Mouse (Mus musculus) heart, postnatal 36 days (tissue): ENCODE measurements around the gene Spock1. TPM values are rescaled to one million over a fixed set of nuclear protein-coding genes. Genes with fewer than 3 reads are reported as not detected.

Experiments
- DNase-seq, 2 experiments: peaks; one replicate each; pipeline ENCODE4 v3.0.0; 2021 to 2022
- intact Hi-C: fragments of 180-260 bp; cut with DNase I; formaldehyde crosslinking; loops from one replicate; pipeline ENCODE4 v1.15.1; 2025
- total RNA-seq, 2 experiments: library from RNA; stranded (reverse); gene quantifications; 2 replicates each; pipeline ENCODE4 v1.2.3; 2021

The Spock1 gene
- total RNA-seq, 2 experiments from 2014 or later = 0.08 to 0.17 TPM

- intact Hi-C loops = no loop called here
- DNase-seq = no peak
Observed at GRCm38 (mm10) chr13:57428840-57429239, 479.3 kb downstream of the Spock1 start.

- intact Hi-C loops = no loop called here
- no peak for DNase-seq
Observed at GRCm38 (mm10) chr13:57418781-57419180, 489.4 kb downstream of the Spock1 start.

- intact Hi-C loops = no loop called here
- DNase-seq = no peak
Observed at GRCm38 (mm10) chr13:57414716-57415115, 493.4 kb downstream of the Spock1 start.

GRCm38 (mm10) chr13:57407666-57408065 is 500.5 kb downstream of the Spock1 start:
- intact Hi-C loops = no loop called here
- DNase-seq = no peak

- intact Hi-C loops = no loop called here
- no peak for DNase-seq
Observed at GRCm38 (mm10) chr13:57402386-57402785, 505.7 kb downstream of the Spock1 start.

GRCm38 (mm10) chr13:57372141-57372700 is 535.9 kb downstream of the Spock1 start:
- intact Hi-C loops = no loop called here
- DNase-seq = no peak

Other genes starting within 250 kb of the Spock1 start
- gene Klhl3, start 205.3 kb upstream of the Spock1 start, total RNA-seq = 1 to 10 TPM; 1.7 to 2.5 TPM
- gene Hnrnpa0, start 220.2 kb upstream of the Spock1 start, total RNA-seq = 10 to 100 TPM; 62.0 to 76.3 TPM
- gene Idnk, start 249.3 kb upstream of the Spock1 start, total RNA-seq = 10 to 100 TPM; 25.0 to 26.6 TPM